Mouse (Mus musculus) embryonic stem cell, embryonic (primary cell): Measurements from ENCODE around the gene Fgf8.

ENCODE experiments used
- CTCF ChIA-PET, 4 experiments: fragments of 300-600 bp in 2 of 4; fragments of 350-600 bp in 2 of 4; sonication (Branson Sonifier 250); formaldehyde crosslinking; loops; one replicate each; lab custom pipeline; 2022; ENCODE audit warnings: inconsistent platforms in 2 of 4; lab: Charles Lee
- POLR2A ChIA-PET, 4 experiments: fragments of 300-600 bp in 2 of 4; fragments of 350-600 bp in 2 of 4; sonication (Branson Sonifier 250); formaldehyde crosslinking; loops; one replicate each; lab custom pipeline; 2022; ENCODE audit warnings: antibody characterized with exemption in 4 of 4, inconsistent platforms in 1 of 4; lab: Charles Lee

Gene Fgf8

GRCm38 (mm10) chr19:45717493-45718220, 25.1 kb downstream of the Fgf8 start:
- ChIA-PET CTCF (interaction anchor here (0.6 to 3.0 kb wide), 18 partner anchors 9 to 497 kb away, joined by 3 to 10 read pairs (median 3); no protein-coding TSS in a partner anchor), POLR2A (interaction anchor here in 2 of 4 experiments (0.5 to 1.9 kb wide), 5 partner anchors 9 to 1414 kb away, joined by 3 to 6 read pairs (median 3); no protein-coding TSS in a partner anchor)

- CTCF ChIA-PET = interaction anchor here in 1 of 4 experiments (0.9 to 2.2 kb wide), 4 partner anchors 9 to 164 kb away, joined by 3 to 10 read pairs (median 4); no protein-coding TSS in a partner anchor
Measured at GRCm38 (mm10) chr19:45708704-45709103, 34.0 kb downstream of the Fgf8 start.

GRCm38 (mm10) chr19:45696281-45696600, 46.5 kb downstream of the Fgf8 start:
- CTCF ChIA-PET = interaction anchor here in 2 of 4 experiments (0.6 to 1.1 kb wide), 4 partner anchors 9 to 583 kb away, joined by 3 to 8 read pairs (median 4); no protein-coding TSS in a partner anchor
- POLR2A ChIA-PET = interaction anchor here in 1 of 4 experiments (0.6 kb wide), 1 partner anchor 26 kb away, joined by 4 read pairs; no protein-coding TSS in a partner anchor

More at GRCm38 (mm10) chr19:45708704-45709103, 34.0 kb downstream of the Fgf8 start:
- POLR2A ChIA-PET = interaction anchor here in 2 of 4 experiments (0.9 to 1.9 kb wide), 3 partner anchors 11 to 91 kb away, joined by 3 to 6 read pairs (median 4); no protein-coding TSS in a partner anchor

GRCm38 (mm10) chr19:45695496-45696280, 47.0 kb downstream of the Fgf8 start:
- ChIA-PET CTCF (interaction anchor here in 3 of 4 experiments (0.6 to 1.2 kb wide), 10 partner anchors 8 to 583 kb away, joined by 3 to 8 read pairs (median 4); no protein-coding TSS in a partner anchor), POLR2A (interaction anchor here in 3 of 4 experiments (0.6 to 1.0 kb wide), 4 partner anchors 26 to 501 kb away, joined by 3 to 5 read pairs (median 4); partner anchors contain the start of gene Fbxw4 (in 1 of the 3))

- ChIA-PET POLR2A (interaction anchor here in 1 of 4 experiments (0.6 kb wide), 2 partner anchors 18 to 448 kb away, joined by 5 to 6 read pairs; no protein-coding TSS in a partner anchor), CTCF (interaction anchor here in 2 of 4 experiments (0.6 to 1.5 kb wide), 5 partner anchors 33 to 483 kb away, joined by 4 to 12 read pairs (median 4); no protein-coding TSS in a partner anchor)
Measured at GRCm38 (mm10) chr19:45694056-45694455, 48.7 kb downstream of the Fgf8 start.

- CTCF ChIA-PET = no interaction called here
- POLR2A ChIA-PET = no interaction called here
Measured at GRCm38 (mm10) chr19:45692211-45692610, 50.5 kb downstream of the Fgf8 start.

GRCm38 (mm10) chr19:45691001-45691535, 51.6 kb downstream of the Fgf8 start:
- CTCF ChIA-PET = interaction anchor here in 3 of 4 experiments (0.5 to 0.6 kb wide), 3 partner anchors 31 to 37 kb away, joined by 3 to 4 read pairs (median 4); no protein-coding TSS in a partner anchor
- POLR2A ChIA-PET = no interaction called here

GRCm38 (mm10) chr19:45687001-45687400, 55.7 kb downstream of the Fgf8 start:
- POLR2A ChIA-PET = no interaction called here

More at GRCm38 (mm10) chr19:45687001-45687400, 55.7 kb downstream of the Fgf8 start:
- CTCF ChIA-PET = interaction anchor here in 1 of 4 experiments (0.6 kb wide), 1 partner anchor 9 kb away, joined by 4 read pairs; no protein-coding TSS in a partner anchor
